Mouse (Mus musculus): Measurements from ENCODE around the gene Ost4. TPM values are rescaled to one million over a fixed set of nuclear protein-coding genes. Genes with fewer than 3 reads are reported as not detected.

Gene Ost4
- 476 and 515 TPM in 2 replicates for polyA plus RNA-seq (2014; fragmentation: Nextera tagmentation; extraction: Ambion mirVana)

DNA sequence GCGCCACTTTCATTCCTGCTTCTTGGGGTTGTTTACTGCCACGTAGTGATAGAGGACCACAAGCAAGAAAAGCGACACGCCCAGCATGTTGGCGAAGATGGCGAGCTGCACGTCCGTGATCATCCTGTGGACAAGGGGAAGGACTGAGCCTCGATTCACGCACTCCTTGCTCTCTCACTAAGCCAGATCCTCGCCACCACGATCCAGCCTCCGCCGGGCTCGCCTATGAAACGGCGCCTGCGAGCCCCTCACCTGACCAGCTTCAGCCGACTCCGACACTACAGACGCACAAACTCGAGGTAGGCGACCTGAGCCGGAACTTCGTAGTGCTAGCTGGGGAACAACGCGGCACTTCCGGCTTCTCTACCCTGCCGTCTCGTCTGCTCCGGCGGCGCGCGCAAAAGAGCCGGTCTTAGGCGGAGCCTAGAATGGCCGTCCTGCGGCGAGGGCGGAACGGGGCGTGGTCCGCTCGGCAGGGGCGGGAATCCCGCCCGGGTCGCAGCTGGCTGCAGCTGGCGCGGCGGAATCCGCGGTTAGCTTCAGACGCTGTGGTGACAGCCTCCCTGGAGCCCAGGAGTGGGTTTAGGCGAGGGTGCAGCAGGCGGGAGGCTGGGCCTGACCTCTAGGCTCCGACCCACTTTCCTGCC is at the start of gene Ost4:
Gene Ost4 (minus strand): TSS at position 376 of the 647 bp plus-strand sequence.
- peak; percentile 95 for ATAC-seq (ENCODE audit: insufficient number of reproducible peaks, insufficient read depth, low FRiP score, low read depth)
- Histone ChIP-seq H3K36me3 (ENCODE audit: control insufficient read depth, insufficient read depth, low read length) (peaks cover 18% of the 10 kb centered on the region), H3K4me2 (replicated peaks; ENCODE audit: low read depth, low read length) (peak within 1 kb of the TSS; percentile 93), H3K9ac (replicated peaks; ENCODE audit: low read depth, low read length) (peak within 1 kb of the TSS; percentile 73), H3K4me1 (ENCODE audit: control insufficient read depth, insufficient read depth, low read length) (peaks cover 53% of the 10 kb centered on the region), H3K9me3 (ENCODE audit: control insufficient read depth, low read depth, low read length) (no peaks in the 10 kb centered on the region), H3K27me3 (ENCODE audit: control insufficient read depth, insufficient read depth, low read length) (no peaks in the 10 kb centered on the region), H3K27ac (ENCODE audit: low read length) (peak within 1 kb of the TSS; percentile 100), H3K4me3 (ENCODE audit: low read depth, low read length) (peak within 1 kb of the TSS; percentile 81)
- under 1% methylated on average over 58 of the region's 58 CpGs for WGBS

DNA sequence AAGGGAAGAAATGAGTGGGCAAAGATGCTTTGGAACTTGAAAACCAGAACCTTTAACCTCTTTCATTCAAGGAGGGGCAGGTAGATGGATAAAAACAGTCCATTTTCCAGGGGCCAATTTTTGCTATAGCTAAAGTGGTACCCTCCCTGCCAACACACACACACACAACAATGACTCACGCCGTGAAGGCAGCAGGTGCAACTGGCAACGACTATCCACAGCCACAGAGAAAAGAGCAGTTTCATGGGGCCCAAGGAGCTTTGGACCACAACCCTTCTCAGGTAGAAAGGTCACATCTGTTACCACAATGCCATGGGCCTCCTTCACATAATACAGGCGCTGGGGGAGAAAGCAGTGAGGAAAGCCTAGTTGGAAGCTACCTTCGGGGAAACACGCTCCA is 48.2 kb upstream of the Ost4 start:
- no peak for ATAC-seq (ENCODE audit: insufficient number of reproducible peaks, insufficient read depth, low FRiP score, low read depth)
- Histone ChIP-seq H3K27ac (ENCODE audit: low read length) (no peak overlapping the region), H3K9ac (replicated peaks; ENCODE audit: low read depth, low read length) (no peak overlapping the region), H3K4me2 (replicated peaks; ENCODE audit: low read depth, low read length) (no peak overlapping the region), H3K36me3 (ENCODE audit: control insufficient read depth, insufficient read depth, low read length) (peaks cover 44% of the 10 kb centered on the region), H3K4me3 (ENCODE audit: low read depth, low read length) (no peak overlapping the region), H3K27me3 (ENCODE audit: control insufficient read depth, insufficient read depth, low read length) (no peaks in the 10 kb centered on the region), H3K4me1 (ENCODE audit: control insufficient read depth, insufficient read depth, low read length) (peaks cover 21% of the 10 kb centered on the region; the same call in 1 of the 2 replicates), H3K9me3 (ENCODE audit: control insufficient read depth, low read depth, low read length) (no peaks in the 10 kb centered on the region)
- 93% methylated on average over 6 of the region's 6 CpGs for WGBS

DNA sequence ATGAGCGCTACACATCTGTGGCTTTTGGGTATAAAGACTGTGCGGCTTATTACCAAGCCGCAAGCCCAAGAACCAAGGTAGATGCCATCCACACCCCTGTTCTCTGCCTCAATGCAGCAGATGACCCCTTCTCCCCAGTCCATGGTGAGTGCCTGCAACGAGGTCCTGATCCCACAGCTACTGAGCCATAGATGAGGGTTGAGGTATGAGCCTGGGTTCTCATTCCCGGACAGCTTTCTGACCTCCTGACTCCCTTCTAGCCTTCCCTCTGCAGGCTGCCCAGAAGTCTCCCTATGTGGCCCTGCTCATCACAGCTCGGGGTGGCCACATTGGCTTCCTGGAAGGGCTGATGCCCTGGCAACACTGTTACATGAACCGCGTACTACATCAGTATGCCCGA is 47.0 kb upstream of the Ost4 start:
- no peak overlapping the region for H3K9ac ChIP-seq (replicated peaks; ENCODE audit: low read depth, low read length)
- 93% methylated on average over 9 of the region's 9 CpGs for WGBS
- peaks cover 44% of the 10 kb centered on the region for H3K36me3 ChIP-seq (ENCODE audit: control insufficient read depth, insufficient read depth, low read length)
- H3K4me1 ChIP-seq (ENCODE audit: control insufficient read depth, insufficient read depth, low read length), result peaks cover 27% of the 10 kb centered on the region; the same call in 1 of the 2 replicates
- no peaks in the 10 kb centered on the region for H3K9me3 ChIP-seq (ENCODE audit: control insufficient read depth, low read depth, low read length)
- H3K4me2 ChIP-seq (replicated peaks; ENCODE audit: low read depth, low read length), result no peak overlapping the region
- H3K27ac ChIP-seq (ENCODE audit: low read length), result no peak overlapping the region
- H3K27me3 ChIP-seq (ENCODE audit: control insufficient read depth, insufficient read depth, low read length), result no peaks in the 10 kb centered on the region
- no peak overlapping the region for H3K4me3 ChIP-seq (ENCODE audit: low read depth, low read length)
- no peak for ATAC-seq (ENCODE audit: insufficient number of reproducible peaks, insufficient read depth, low FRiP score, low read depth)

DNA sequence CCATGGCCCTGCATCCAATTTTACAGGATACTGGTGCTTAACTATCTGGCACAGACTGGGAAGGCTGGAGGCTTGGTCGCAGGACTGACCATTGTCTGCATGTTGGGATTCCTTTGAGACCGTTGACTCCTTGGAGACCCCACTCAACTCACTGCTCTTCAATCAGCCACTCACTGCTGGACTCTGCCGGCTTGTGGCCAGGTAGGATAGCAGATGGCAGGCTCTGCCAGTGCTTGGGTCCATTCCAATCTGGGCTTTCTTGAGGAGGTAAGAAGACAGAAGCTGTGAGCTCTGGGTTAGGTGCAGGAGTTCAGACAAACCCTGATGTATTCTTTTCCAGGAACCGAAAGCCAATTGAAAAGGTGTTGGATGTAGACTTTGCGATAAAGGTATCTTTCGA is 46.5 kb upstream of the Ost4 start:
- Histone ChIP-seq H3K4me2 (replicated peaks; ENCODE audit: low read depth, low read length) (no peak overlapping the region), H3K27ac (ENCODE audit: low read length) (no peak overlapping the region), H3K36me3 (ENCODE audit: control insufficient read depth, insufficient read depth, low read length) (peaks cover 44% of the 10 kb centered on the region), H3K9me3 (ENCODE audit: control insufficient read depth, low read depth, low read length) (no peaks in the 10 kb centered on the region), H3K9ac (replicated peaks; ENCODE audit: low read depth, low read length) (no peak overlapping the region), H3K4me1 (ENCODE audit: control insufficient read depth, insufficient read depth, low read length) (peaks cover 27% of the 10 kb centered on the region; the same call in 1 of the 2 replicates), H3K4me3 (ENCODE audit: low read depth, low read length) (no peak overlapping the region), H3K27me3 (ENCODE audit: control insufficient read depth, insufficient read depth, low read length) (no peaks in the 10 kb centered on the region)
- 97% methylated on average over 6 of the region's 6 CpGs for WGBS
- ATAC-seq (ENCODE audit: insufficient number of reproducible peaks, insufficient read depth, low FRiP score, low read depth), result no peak

DNA sequence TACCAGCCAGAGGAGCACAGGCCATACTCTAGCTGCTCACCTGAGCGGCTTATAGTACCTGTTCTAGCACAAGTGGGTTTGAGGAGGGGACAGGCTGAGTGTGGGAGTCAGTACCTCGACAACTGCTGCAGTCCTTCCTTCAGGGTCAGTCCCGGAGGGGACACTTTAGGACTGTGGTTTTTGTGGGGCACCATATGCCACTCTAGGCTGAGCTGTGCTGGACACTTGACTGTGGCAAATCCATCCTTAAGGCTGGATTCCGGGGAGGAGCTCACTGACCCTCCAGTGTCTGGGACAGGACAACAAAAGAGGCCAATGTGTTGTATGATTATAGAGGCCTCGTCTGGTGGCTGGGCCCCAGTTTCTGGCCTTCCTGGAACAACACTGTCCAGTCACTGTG is 45.0 kb upstream of the Ost4 start:
- no peak for ATAC-seq (ENCODE audit: insufficient number of reproducible peaks, insufficient read depth, low FRiP score, low read depth)
- 81% methylated on average over 5 of the region's 5 CpGs for WGBS

DNA sequence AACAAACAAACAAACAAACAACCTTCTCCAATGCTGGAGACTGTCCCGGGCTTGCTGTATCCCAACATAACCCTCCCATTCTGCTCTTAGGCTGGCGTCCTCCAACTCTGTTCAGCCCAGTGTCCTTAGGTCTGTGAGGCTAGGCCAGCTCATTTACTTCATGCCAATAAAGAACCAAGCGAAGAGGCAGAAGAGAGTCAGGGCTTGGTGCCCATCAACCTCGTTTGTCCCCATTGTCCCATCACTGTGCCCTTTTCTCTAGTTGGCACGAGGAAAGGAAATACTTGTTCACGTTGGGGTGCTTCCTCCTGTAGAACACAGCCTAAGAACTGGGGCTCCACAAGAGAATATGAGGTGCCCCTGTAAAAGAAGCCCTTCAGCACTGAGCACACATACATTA is 44.1 kb upstream of the Ost4 start:
- WGBS, result 85% methylated on average over 6 of the region's 6 CpGs
- Histone ChIP-seq H3K36me3 (ENCODE audit: control insufficient read depth, insufficient read depth, low read length) (peaks cover 31% of the 10 kb centered on the region), H3K4me2 (replicated peaks; ENCODE audit: low read depth, low read length) (no peak overlapping the region), H3K9me3 (ENCODE audit: control insufficient read depth, low read depth, low read length) (no peaks in the 10 kb centered on the region), H3K27me3 (ENCODE audit: control insufficient read depth, insufficient read depth, low read length) (no peaks in the 10 kb centered on the region), H3K4me1 (ENCODE audit: control insufficient read depth, insufficient read depth, low read length) (0 out of 2 replicates have a peak, but pooled peaks cover 15% of the 10 kb centered on the region), H3K4me3 (ENCODE audit: low read depth, low read length) (no peak overlapping the region), H3K9ac (replicated peaks; ENCODE audit: low read depth, low read length) (no peak overlapping the region), H3K27ac (ENCODE audit: low read length) (no peak overlapping the region)
- no peak for ATAC-seq (ENCODE audit: insufficient number of reproducible peaks, insufficient read depth, low FRiP score, low read depth)

More for the DNA sequence above, 45.0 kb upstream of the Ost4 start:
- Histone ChIP-seq H3K27me3 (ENCODE audit: control insufficient read depth, insufficient read depth, low read length) (no peaks in the 10 kb centered on the region), H3K27ac (ENCODE audit: low read length) (no peak overlapping the region), H3K4me3 (ENCODE audit: low read depth, low read length) (no peak overlapping the region), H3K9me3 (ENCODE audit: control insufficient read depth, low read depth, low read length) (no peaks in the 10 kb centered on the region), H3K4me1 (ENCODE audit: control insufficient read depth, insufficient read depth, low read length) (0 out of 2 replicates have a peak, but pooled peaks cover 15% of the 10 kb centered on the region), H3K4me2 (replicated peaks; ENCODE audit: low read depth, low read length) (no peak overlapping the region), H3K36me3 (ENCODE audit: control insufficient read depth, insufficient read depth, low read length) (peaks cover 32% of the 10 kb centered on the region), H3K9ac (replicated peaks; ENCODE audit: low read depth, low read length) (no peak overlapping the region)

DNA sequence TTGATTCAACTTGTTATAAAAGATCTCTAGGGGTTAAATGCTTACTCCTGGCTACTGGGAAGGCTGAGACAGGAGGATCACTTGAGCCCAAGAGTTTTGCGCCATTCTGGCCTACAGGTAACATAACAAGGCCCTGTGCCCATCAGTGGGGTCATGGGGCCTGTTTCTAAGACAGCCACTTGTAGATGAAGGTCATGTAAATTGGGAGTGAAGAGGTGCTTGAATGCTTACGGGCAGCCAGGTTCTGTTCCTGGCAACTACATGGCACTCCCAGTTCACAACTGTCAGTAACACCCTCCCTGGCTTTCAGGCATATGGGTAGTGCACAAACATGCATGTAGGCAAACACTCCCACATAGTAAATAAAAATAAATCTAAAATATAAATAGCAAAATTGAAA is 43.3 kb upstream of the Ost4 start:
- H3K4me3 ChIP-seq (ENCODE audit: low read depth, low read length), result 0 out of 2 replicates have a peak overlapping the region, but pooled peaks have one; percentile 60
- H3K36me3 ChIP-seq (ENCODE audit: control insufficient read depth, insufficient read depth, low read length), result peaks cover 31% of the 10 kb centered on the region
- H3K9ac ChIP-seq (replicated peaks; ENCODE audit: low read depth, low read length), result no peak overlapping the region
- H3K27ac ChIP-seq (ENCODE audit: low read length), result no peak overlapping the region
- no peaks in the 10 kb centered on the region for H3K9me3 ChIP-seq (ENCODE audit: control insufficient read depth, low read depth, low read length)
- peaks cover 2% of the 10 kb centered on the region; the same call in 1 of the 2 replicates for H3K27me3 ChIP-seq (ENCODE audit: control insufficient read depth, insufficient read depth, low read length)
- H3K4me1 ChIP-seq (ENCODE audit: control insufficient read depth, insufficient read depth, low read length), result 0 out of 2 replicates have a peak, but pooled peaks cover 15% of the 10 kb centered on the region
- ATAC-seq (ENCODE audit: insufficient number of reproducible peaks, insufficient read depth, low FRiP score, low read depth), result no peak
- peak overlapping the region; percentile 94 for H3K4me2 ChIP-seq (replicated peaks; ENCODE audit: low read depth, low read length)
- WGBS, result 89% methylated on average over 2 of the region's 2 CpGs

DNA sequence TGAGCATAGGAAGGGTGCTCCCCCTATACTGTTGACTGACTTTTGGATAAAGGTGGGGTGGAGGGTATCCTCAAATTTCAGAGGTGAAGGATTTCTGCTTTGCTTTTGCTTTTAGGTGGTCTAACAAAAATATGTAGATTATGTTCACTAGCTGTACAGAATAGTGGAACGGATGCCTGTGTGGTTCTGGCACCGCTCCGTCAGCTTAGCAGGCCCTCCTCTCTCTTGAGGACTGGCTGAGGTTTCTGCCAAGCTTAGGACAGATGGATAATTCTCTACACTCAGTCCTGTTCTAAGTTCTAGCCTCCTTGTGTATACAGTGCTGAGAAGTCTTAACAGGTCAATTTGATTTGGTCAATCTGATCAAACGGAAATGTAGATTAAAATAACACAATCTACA is 42.9 kb upstream of the Ost4 start:
- peaks cover 2% of the 10 kb centered on the region; the same call in 1 of the 2 replicates for H3K27me3 ChIP-seq (ENCODE audit: control insufficient read depth, insufficient read depth, low read length)
- H3K9me3 ChIP-seq (ENCODE audit: control insufficient read depth, low read depth, low read length), result no peaks in the 10 kb centered on the region
- peaks cover 28% of the 10 kb centered on the region for H3K36me3 ChIP-seq (ENCODE audit: control insufficient read depth, insufficient read depth, low read length)
- peak overlapping the region; percentile 60 for H3K4me3 ChIP-seq (ENCODE audit: low read depth, low read length)
- 0 out of 2 replicates have a peak, but pooled peaks cover 15% of the 10 kb centered on the region for H3K4me1 ChIP-seq (ENCODE audit: control insufficient read depth, insufficient read depth, low read length)
- ATAC-seq (ENCODE audit: insufficient number of reproducible peaks, insufficient read depth, low FRiP score, low read depth), result no peak
- 55% methylated on average over 4 of the region's 4 CpGs for WGBS
- peak overlapping the region; percentile 50 for H3K9ac ChIP-seq (replicated peaks; ENCODE audit: low read depth, low read length)
- H3K27ac ChIP-seq (ENCODE audit: low read length), result no peak overlapping the region; the same call in 1 of the 2 replicates
- H3K4me2 ChIP-seq (replicated peaks; ENCODE audit: low read depth, low read length), result peak overlapping the region; percentile 94
